Mouse (Mus musculus): ENCODE measurements at regions not wholly inside any gene's neighbourhood (a gene's known extent, or its start where the extent isn't known, plus 50 kb on each side); places are given as distances from the start of the nearest gene placed in this dataset.
A peak's percentile ranks its signal among the peaks of the same experiment; 100 is the strongest.

- no peak for DNase-seq (ENCODE audit: low spot score in 2 of 2)
These were observed 73.6 kb upstream of the Nrp1 start for GRCm38 (mm10) chr8:128284816-128285215.

- no peak for DNase-seq (ENCODE audit: low spot score in 2 of 2)
These were observed 68.3 kb upstream of the Nrp1 start for GRCm38 (mm10) chr8:128290076-128290475.

- no peak for DNase-seq (ENCODE audit: low spot score in 2 of 2)
These were observed 66.0 kb upstream of the Nrp1 start for GRCm38 (mm10) chr8:128292394-128292793.

GRCm38 (mm10) chr8:128296728-128297380 lies 61.5 kb upstream of the Nrp1 start:
- peak; percentile 32 to 54 for DNase-seq (ENCODE audit: low spot score in 2 of 2)

- DNase-seq (ENCODE audit: low spot score in 2 of 2), result peak in 1 of 2 experiments; percentile 7
These were observed 56.1 kb upstream of the Nrp1 start for GRCm38 (mm10) chr8:128302322-128302721.
